Mouse (Mus musculus): ENCODE results near the gene Gm5965. TPM values are rescaled to one million over a fixed set of nuclear protein-coding genes. Genes with fewer than 3 reads are reported as not detected.
"Not testable (repeated sequence)": the region's sequence is repeated elsewhere in the genome, so short reads cannot be mapped to it uniquely, and the experiment has no call there.

The Gm5965 gene
- not detected in 2 replicates for polyA plus RNA-seq (2012; rRNA removed)

- no peak for TF ChIP-seq POLR2A (IDR thresholded peaks at IDR 0.05; ENCODE audit: extremely low read depth, insufficient read depth, low read length)
Measured at GRCm38 (mm10) chr16:88777596-88777995, at the start of gene Gm5965. TSS of gene Gm5965 (plus strand) at chr16:88777896.

GRCm38 (mm10) chr16:88728812-88729275 is 48.9 kb upstream of the Gm5965 start, which contains the start of gene Krtap13-1:
TSS of gene Krtap13-1 (plus strand) at chr16:88728862.
- Histone ChIP-seq H3K4me1 (ENCODE audit: control insufficient read depth, insufficient read depth, low read length) (no peaks in the 10 kb centered on the region), H3K27ac (ENCODE audit: insufficient read depth, low read length) (no peak within 1 kb of the TSS), H3K4me3 (ENCODE audit: insufficient read depth, low read length) (no peak within 1 kb of the TSS)
- TF ChIP-seq POLR2A (IDR thresholded peaks at IDR 0.05; ENCODE audit: extremely low read depth, insufficient read depth, low read length) (no peak), CTCF (IDR thresholded peaks at IDR 0.05; ENCODE audit: extremely low read depth, insufficient read depth, low read length) (no peak)

More at GRCm38 (mm10) chr16:88777596-88777995, at the start of gene Gm5965:
- no peak within 1 kb of the TSS for H3K4me3 ChIP-seq (ENCODE audit: insufficient read depth, low read length)
- no peak within 1 kb of the TSS for H3K27ac ChIP-seq (ENCODE audit: insufficient read depth, low read length)
- no peaks in the 10 kb centered on the region for H3K4me1 ChIP-seq (ENCODE audit: control insufficient read depth, insufficient read depth, low read length)

DNA sequence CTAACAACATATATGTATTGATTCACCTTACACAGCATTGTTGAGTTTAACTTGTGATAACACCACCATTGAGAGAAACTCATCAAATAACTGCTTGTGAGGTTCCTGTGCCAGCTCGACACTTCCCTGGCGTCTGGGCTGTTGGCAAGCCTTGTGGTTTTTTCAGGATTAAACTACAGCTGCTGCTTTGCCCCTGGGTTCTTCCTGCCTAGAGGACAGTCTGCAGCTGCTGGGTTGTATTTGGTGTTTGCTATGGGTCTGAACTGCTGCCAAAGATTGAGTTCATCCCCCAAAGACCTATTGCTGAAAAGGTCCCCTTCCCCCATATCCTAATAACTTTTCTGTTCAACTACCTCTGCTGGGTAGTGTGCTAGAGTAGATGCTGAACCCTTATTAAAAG is 42.3 kb upstream of the Gm5965 start:
- Histone ChIP-seq H3K4me3 (ENCODE audit: insufficient read depth, low read length) (no peak overlapping the region), H3K27ac (ENCODE audit: insufficient read depth, low read length) (no peak overlapping the region), H3K4me1 (ENCODE audit: control insufficient read depth, insufficient read depth, low read length) (no peaks in the 10 kb centered on the region)
- TF ChIP-seq POLR2A (IDR thresholded peaks at IDR 0.05; ENCODE audit: extremely low read depth, insufficient read depth, low read length) (no peak), CTCF (IDR thresholded peaks at IDR 0.05; ENCODE audit: extremely low read depth, insufficient read depth, low read length) (no peak)

DNA sequence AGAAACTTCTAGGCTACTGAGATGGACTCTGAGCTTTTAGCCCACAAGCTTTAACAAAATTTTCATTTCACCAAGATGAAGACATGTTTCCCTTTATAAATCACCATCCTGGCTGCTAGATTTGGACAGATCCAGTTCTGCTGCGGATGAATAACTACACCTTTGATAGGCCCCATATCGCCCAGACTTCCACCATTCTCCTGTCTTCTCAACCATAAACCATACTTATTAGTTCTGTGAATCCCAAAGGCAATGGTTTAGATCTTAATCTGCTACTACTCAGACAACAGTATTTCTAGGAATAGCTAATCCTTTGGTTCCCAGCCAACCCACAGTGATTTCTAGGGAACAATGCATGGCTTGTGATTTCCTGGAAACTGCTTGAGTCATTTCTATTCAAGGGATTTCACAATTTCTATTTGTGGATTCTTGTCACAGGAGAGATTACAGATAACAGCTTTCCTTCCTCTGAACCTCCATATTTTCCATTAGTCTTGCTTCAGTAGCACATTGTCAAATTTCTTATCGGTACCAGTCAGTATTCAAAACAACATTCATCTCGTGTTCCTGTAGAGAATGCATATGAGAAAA is 32.9 kb upstream of the Gm5965 start:
- H3K4me1 ChIP-seq (ENCODE audit: control insufficient read depth, insufficient read depth, low read length): no peaks in the 10 kb centered on the region
- H3K4me3 ChIP-seq (ENCODE audit: insufficient read depth, low read length): no peak overlapping the region
- no peak for TF ChIP-seq CTCF (IDR thresholded peaks at IDR 0.05; ENCODE audit: extremely low read depth, insufficient read depth, low read length)
- no peak for TF ChIP-seq POLR2A (IDR thresholded peaks at IDR 0.05; ENCODE audit: extremely low read depth, insufficient read depth, low read length)
- H3K27ac ChIP-seq (ENCODE audit: insufficient read depth, low read length): no peak overlapping the region

- TF ChIP-seq CTCF (IDR thresholded peaks at IDR 0.05; ENCODE audit: extremely low read depth, insufficient read depth, low read length): no peak
- TF ChIP-seq POLR2A (IDR thresholded peaks at IDR 0.05; ENCODE audit: extremely low read depth, insufficient read depth, low read length): no peak
- Histone ChIP-seq H3K27ac (ENCODE audit: insufficient read depth, low read length) (no peak overlapping the region), H3K4me1 (ENCODE audit: control insufficient read depth, insufficient read depth, low read length) (no peaks in the 10 kb centered on the region), H3K4me3 (ENCODE audit: insufficient read depth, low read length) (no peak overlapping the region)
Measured at GRCm38 (mm10) chr16:88747943-88748342, 29.8 kb upstream of the Gm5965 start.

DNA sequence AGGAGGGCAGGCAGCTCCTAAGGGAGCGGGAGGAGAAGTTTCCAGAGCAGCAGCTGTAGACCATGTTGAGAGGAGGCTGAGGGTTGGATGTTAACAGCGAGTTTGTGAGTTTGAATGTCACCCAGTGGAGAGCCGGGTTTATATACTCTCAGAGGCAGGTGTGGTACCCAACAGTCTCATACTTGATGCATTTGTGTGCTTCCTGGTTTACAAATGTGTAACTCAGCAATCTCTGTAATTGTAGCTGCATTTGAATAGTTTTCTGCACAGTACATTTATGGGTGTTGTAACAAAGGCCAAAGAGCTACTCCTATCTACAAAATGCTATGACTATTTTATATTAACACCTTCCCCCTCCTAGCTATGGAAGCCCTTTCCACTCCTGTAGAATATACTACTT is 26.2 kb upstream of the Gm5965 start, which contains the start of gene Krtap13:
Gene Krtap13, minus strand, starts transcription at position 101 of the 400 bp plus-strand sequence.
- H3K27ac ChIP-seq (ENCODE audit: insufficient read depth, low read length): not testable (repeated sequence)

GRCm38 (mm10) chr16:88758547-88758946 is 19.1 kb upstream of the Gm5965 start, which contains the start of gene 2310034C09Rik:
TSS of gene 2310034C09Rik (plus strand) at chr16:88758847.
- not testable (repeated sequence) for H3K27ac ChIP-seq (ENCODE audit: insufficient read depth, low read length); H3K4me1 ChIP-seq (ENCODE audit: control insufficient read depth, insufficient read depth, low read length); H3K4me3 ChIP-seq (ENCODE audit: insufficient read depth, low read length)

More for the DNA sequence above, 26.2 kb upstream of the Gm5965 start, which contains the start of gene Krtap13:
- H3K4me1 ChIP-seq (ENCODE audit: control insufficient read depth, insufficient read depth, low read length); H3K4me3 ChIP-seq (ENCODE audit: insufficient read depth, low read length): not testable (repeated sequence)

DNA sequence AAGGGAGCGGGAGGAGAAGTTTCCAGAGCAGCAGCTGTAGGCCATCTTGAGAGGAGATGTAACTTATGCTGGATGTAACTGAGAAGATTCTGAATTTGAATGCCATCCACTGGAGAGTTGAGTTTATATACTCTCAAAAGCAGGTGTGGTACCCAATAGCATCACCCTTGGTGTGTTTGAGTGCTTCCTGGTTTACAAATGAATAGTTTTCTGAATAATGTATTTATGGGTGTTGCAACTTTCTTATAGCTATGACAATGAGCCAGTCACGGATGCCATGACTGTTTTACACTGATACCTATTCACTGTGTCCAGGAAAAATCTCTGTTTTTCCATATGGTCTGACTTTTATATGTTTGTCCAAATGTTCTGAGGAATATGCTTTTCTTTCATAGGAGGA is 3.6 kb upstream of the Gm5965 start, which contains the start of gene 2310057N15Rik:
Gene 2310057N15Rik, minus strand, starts transcription at position 101 of the 400 bp plus-strand sequence.
- Histone ChIP-seq H3K4me3 (ENCODE audit: insufficient read depth, low read length) (no peak within 1 kb of the TSS), H3K27ac (ENCODE audit: insufficient read depth, low read length) (no peak within 1 kb of the TSS), H3K4me1 (ENCODE audit: control insufficient read depth, insufficient read depth, low read length) (no peaks in the 10 kb centered on the region)
- TF ChIP-seq POLR2A (IDR thresholded peaks at IDR 0.05; ENCODE audit: extremely low read depth, insufficient read depth, low read length): no peak
- no peak for TF ChIP-seq CTCF (IDR thresholded peaks at IDR 0.05; ENCODE audit: extremely low read depth, insufficient read depth, low read length)

GRCm38 (mm10) chr16:88786786-88787185 is 9.1 kb downstream of the Gm5965 start:
- no peak overlapping the region for H3K27ac ChIP-seq (ENCODE audit: insufficient read depth, low read length)
- no peak overlapping the region for H3K4me3 ChIP-seq (ENCODE audit: insufficient read depth, low read length)
- TF ChIP-seq POLR2A (IDR thresholded peaks at IDR 0.05; ENCODE audit: extremely low read depth, insufficient read depth, low read length) (no peak), CTCF (IDR thresholded peaks at IDR 0.05; ENCODE audit: extremely low read depth, insufficient read depth, low read length) (no peak)
- H3K4me1 ChIP-seq (ENCODE audit: control insufficient read depth, insufficient read depth, low read length): no peaks in the 10 kb centered on the region

DNA sequence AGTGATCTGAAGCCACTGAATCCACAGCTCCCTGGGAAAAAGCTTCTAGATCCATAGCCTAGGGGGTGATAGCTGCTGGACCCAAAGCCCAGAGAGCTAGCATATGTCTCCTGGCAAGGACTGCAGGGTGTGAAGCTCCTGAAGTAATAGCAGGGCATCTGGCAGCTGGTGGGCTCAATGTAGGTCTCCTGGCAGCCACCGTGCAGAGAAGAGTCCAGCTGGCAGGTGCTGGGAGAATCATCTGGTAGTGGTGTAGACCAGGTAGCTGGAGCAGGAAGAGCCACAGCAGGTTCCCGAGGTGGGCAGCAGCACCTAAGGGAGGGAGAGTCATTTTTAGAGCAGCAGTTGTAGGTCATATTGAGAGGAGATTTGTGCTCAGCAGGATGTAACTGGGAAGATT is 34.1 kb downstream of the Gm5965 start, which contains the start of gene Gm20741:
Gene Gm20741, minus strand, starts transcription at position 394 of the 400 bp plus-strand sequence.
- TF ChIP-seq CTCF (IDR thresholded peaks at IDR 0.05; ENCODE audit: extremely low read depth, insufficient read depth, low read length) (no peak), POLR2A (IDR thresholded peaks at IDR 0.05; ENCODE audit: extremely low read depth, insufficient read depth, low read length) (no peak)
- H3K4me3 ChIP-seq (ENCODE audit: insufficient read depth, low read length): no peak within 1 kb of the TSS
- no peaks in the 10 kb centered on the region for H3K4me1 ChIP-seq (ENCODE audit: control insufficient read depth, insufficient read depth, low read length)
- no peak within 1 kb of the TSS for H3K27ac ChIP-seq (ENCODE audit: insufficient read depth, low read length)

All from cortical plate, adult 2 months (tissue).